Mouse (Mus musculus) MEL (cell line): ENCODE data around the gene Mcf2l. TPM values are rescaled to one million over a fixed set of nuclear protein-coding genes. Genes with fewer than 3 reads are reported as not detected.

Source experiments
- DNase-seq: peaks from one replicate; pipeline ENCODE4 v3.0.0; 2011; ENCODE audit warnings: low read depth, low spot score
- H3K27ac ChIP-seq: 2 replicates; pipeline ENCODE4 v1.5.1; 2012; ENCODE audit warnings: low read depth, mild to moderate bottlenecking, control low read depth, low read length, moderate library complexity; ENCODE audit not compliant: control insufficient read depth
- H3K27me3 ChIP-seq, 2 experiments: fragments of 150-350 bp in 1 of 2; sonication (generic) in 1 of 2; 2 replicates each; pipeline ENCODE4 v1.6.1; 2012; ENCODE audit warnings: low read length in 2 of 2, mild to moderate bottlenecking in 2 of 2, improper control_type of control experiment in 1 of 2, moderate library complexity in 1 of 2; ENCODE audit not compliant: insufficient read depth in 2 of 2, control insufficient read depth in 1 of 2
- H3K36me3 ChIP-seq, 2 experiments: 2 replicates each; pipeline ENCODE4 v1.6.1; 2012 to 2014; ENCODE audit warnings: low read length in 2 of 2, improper control_type of control experiment in 1 of 2, inconsistent platforms in 1 of 2, mild to moderate bottlenecking in 1 of 2; ENCODE audit not compliant: insufficient read depth in 2 of 2, control insufficient read depth in 1 of 2
- H3K4me1 ChIP-seq, 2 experiments: fragments of 150-350 bp in 1 of 2; sonication (generic) in 1 of 2; 2 replicates each; pipeline ENCODE4 v1.6.1; 2012; ENCODE audit warnings: low read length in 2 of 2, improper control_type of control experiment in 1 of 2, mild to moderate bottlenecking in 1 of 2; ENCODE audit not compliant: insufficient read depth in 2 of 2, control insufficient read depth in 1 of 2
- H3K4me3 ChIP-seq, 2 experiments: fragments of 150-350 bp in 1 of 2; sonication (generic) in 1 of 2; 2 replicates each; pipeline ENCODE4 v1.5.1; 2012; ENCODE audit warnings: low read depth in 2 of 2, low read length in 2 of 2, mild to moderate bottlenecking in 2 of 2, moderate library complexity in 2 of 2, control low read depth in 1 of 2, improper control_type of control experiment in 1 of 2; ENCODE audit not compliant: control insufficient read depth in 1 of 2, insufficient read depth in 1 of 2
- H3K79me2 ChIP-seq: 2 replicates; pipeline ENCODE4 v1.6.1; 2012; ENCODE audit warnings: mild to moderate bottlenecking, low read length, moderate library complexity; ENCODE audit not compliant: control insufficient read depth, poor library complexity, insufficient read depth
- H3K9ac ChIP-seq: 2 replicates; pipeline ENCODE4 v1.6.1; 2012; ENCODE audit warnings: low read depth, mild to moderate bottlenecking, control low read depth, low read length, moderate library complexity; ENCODE audit not compliant: control insufficient read depth, poor library complexity, severe bottlenecking
- H3K9me3 ChIP-seq: fragments of 150-350 bp; sonication (generic); replicated peaks from 2 replicates; pipeline ENCODE4 v1.6.1; 2012; ENCODE audit warnings: mild to moderate bottlenecking, low read length, improper control_type of control experiment, moderate library complexity; ENCODE audit not compliant: insufficient read depth
- CHD1 ChIP-seq: IDR thresholded peaks from 2 replicates; pipeline ENCODE4 v1.6.1; 2012; ENCODE audit warnings: low read depth, mild to moderate bottlenecking, inconsistent platforms, low read length, improper control_type of control experiment
- E2F4 ChIP-seq: IDR thresholded peaks from 2 replicates; pipeline ENCODE4 v1.6.1; 2011; ENCODE audit warnings: low read depth, low read length, improper control_type of control experiment, borderline replicate concordance
- ELF1 ChIP-seq: IDR thresholded peaks from 2 replicates; pipeline ENCODE4 v1.6.1; 2014; ENCODE audit warnings: low read depth, mild to moderate bottlenecking, inconsistent platforms, low read length, improper control_type of control experiment, moderate library complexity
- GABPA ChIP-seq: IDR thresholded peaks from 2 replicates; pipeline ENCODE4 v1.6.1; 2012; ENCODE audit warnings: low read depth, mild to moderate bottlenecking, inconsistent platforms, low read length, improper control_type of control experiment, moderate library complexity
- GATA1 ChIP-seq: IDR thresholded peaks from 2 replicates; pipeline ENCODE4 v1.6.1; 2011; ENCODE audit warnings: low read depth, low read length, improper control_type of control experiment
- MAX ChIP-seq: IDR thresholded peaks from 2 replicates; pipeline ENCODE4 v1.6.1; 2011; ENCODE audit warnings: low read length, improper control_type of control experiment
- MAZ ChIP-seq: IDR thresholded peaks from 2 replicates; pipeline ENCODE4 v1.6.1; 2012; ENCODE audit warnings: low read depth, mild to moderate bottlenecking, inconsistent platforms, low read length, improper control_type of control experiment
- MEF2A ChIP-seq: IDR thresholded peaks from 2 replicates; pipeline ENCODE4 v1.6.1; 2014; ENCODE audit warnings: low read depth, mild to moderate bottlenecking, inconsistent platforms, low read length, improper control_type of control experiment; ENCODE audit not compliant: poor library complexity, insufficient replicate concordance, severe bottlenecking; ENCODE audit errors: extremely low read depth
- MYB ChIP-seq: IDR thresholded peaks from 2 replicates; pipeline ENCODE4 v1.6.1; 2011; ENCODE audit warnings: mild to moderate bottlenecking, low read depth, low read length, improper control_type of control experiment
- MYC ChIP-seq: IDR thresholded peaks from 2 replicates; pipeline ENCODE4 v1.6.1; 2011; ENCODE audit warnings: low read depth, mild to moderate bottlenecking, low read length, improper control_type of control experiment, moderate library complexity
- NRF1 ChIP-seq: IDR thresholded peaks from 2 replicates; pipeline ENCODE4 v1.6.1; 2014; ENCODE audit warnings: low read depth, mild to moderate bottlenecking, inconsistent platforms, low read length, improper control_type of control experiment, moderate library complexity; ENCODE audit not compliant: poor library complexity, insufficient read depth, severe bottlenecking
- SIN3A ChIP-seq: IDR thresholded peaks from 2 replicates; pipeline ENCODE4 v1.6.1; 2012; ENCODE audit warnings: low read length, improper control_type of control experiment, inconsistent platforms
- SMC3 ChIP-seq: IDR thresholded peaks from 2 replicates; pipeline ENCODE4 v1.6.1; 2011; ENCODE audit warnings: low read depth, low read length, improper control_type of control experiment
- TCF12 ChIP-seq: IDR thresholded peaks from 2 replicates; pipeline ENCODE4 v1.6.1; 2014; ENCODE audit warnings: low read depth, mild to moderate bottlenecking, inconsistent platforms, low read length, improper control_type of control experiment, moderate library complexity
- UBTF ChIP-seq: IDR thresholded peaks from 2 replicates; pipeline ENCODE4 v1.6.1; 2012; ENCODE audit warnings: low read depth, mild to moderate bottlenecking, inconsistent platforms, low read length, improper control_type of control experiment, moderate library complexity, borderline replicate concordance; ENCODE audit not compliant: insufficient read depth
- USF1 ChIP-seq: IDR thresholded peaks from 2 replicates; pipeline ENCODE4 v1.6.1; 2014; ENCODE audit warnings: low read depth, mild to moderate bottlenecking, inconsistent platforms, low read length, improper control_type of control experiment, moderate library complexity
- ZKSCAN1 ChIP-seq: IDR thresholded peaks from 2 replicates; pipeline ENCODE4 v1.6.1; 2012; ENCODE audit warnings: low read depth, mild to moderate bottlenecking, inconsistent platforms, low read length, improper control_type of control experiment, moderate library complexity
- polyA plus RNA-seq, 2 experiments: library from polyadenylated mRNA; stranded (reverse) in 1 of 2; unstranded in 1 of 2; fragments of >175 nt in 1 of 2; fragments of >200 nt in 1 of 2; gene quantifications; 2 replicates each; pipeline versions ENCODE4 v1.2.1 to v1.2.4; 2012; ENCODE audit warnings: low replicate concordance in 2 of 2, low read depth in 1 of 2; ENCODE audit not compliant: insufficient read length in 2 of 2, insufficient read depth in 1 of 2, missing spikeins in 1 of 2
- total RNA-seq: library from RNA; depleted of rRNA; stranded (reverse); fragments of 300-350 nt; gene quantifications from 2 replicates; pipeline ENCODE4 v1.2.3, GENCODE M21; 2012

Gene Mcf2l
- total and polyA plus RNA-seq, 3 experiments = 1.2 to 3.6 TPM; not detected in 1

DNA sequence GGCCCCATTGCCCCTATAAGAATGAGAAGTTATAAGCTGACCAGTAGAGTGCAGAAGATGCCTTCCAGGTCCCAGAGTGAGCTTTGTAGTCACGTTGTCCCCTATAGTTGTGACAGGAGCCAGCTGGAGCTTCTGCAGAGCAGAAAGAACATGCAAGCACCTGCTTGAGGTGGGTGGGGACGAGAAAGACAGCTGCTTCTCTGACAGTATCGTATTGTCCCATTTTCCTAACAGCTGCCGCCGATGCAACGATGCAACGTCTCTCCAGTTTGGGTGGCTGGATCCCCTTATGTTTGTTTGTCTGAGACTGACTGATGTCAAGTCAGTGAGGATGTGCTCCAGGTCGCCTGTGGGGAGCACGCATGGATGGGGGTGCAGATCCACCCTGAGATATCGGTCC lies 117.8 kb downstream of the Mcf2l start:
- Histone ChIP-seq H3K79me2 (no peaks in the 10 kb centered on the region), H3K36me3 (no peaks in the 10 kb centered on the region), H3K4me1 (no peaks in the 10 kb centered on the region), H3K27ac (no peak overlapping the region), H3K9ac (no peak overlapping the region), H3K27me3 (no peaks in the 10 kb centered on the region; a peak in 1 of 4 replicates)
- no peak for DNase-seq
- TF ChIP-seq MAZ (no peak), MEF2A (no peak), TCF12 (no peak), E2F4 (no peak)
- TF ChIP-seq, all 39 proteins: peak for 0
- H3K4me3 ChIP-seq = no peak overlapping the region
- H3K9me3 ChIP-seq = no peaks in the 10 kb centered on the region

DNA sequence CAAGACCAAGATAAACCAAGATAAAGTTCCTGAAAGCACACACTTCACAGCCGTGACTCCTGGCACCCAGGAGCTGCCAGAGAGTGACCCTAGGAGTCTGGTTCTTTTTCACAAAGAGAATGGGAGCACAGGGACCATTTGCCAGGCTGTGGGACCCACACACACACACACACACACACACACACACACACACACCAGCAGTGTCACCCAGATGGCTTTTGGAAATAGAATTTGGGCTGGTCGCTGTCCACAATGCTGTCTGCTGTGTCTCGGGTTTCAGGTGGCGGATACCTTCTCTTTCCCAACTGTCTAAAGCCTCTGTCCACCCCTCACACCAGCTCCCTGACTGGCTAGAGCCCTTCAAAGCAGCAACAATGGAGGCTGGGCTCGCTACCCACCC lies 120.9 kb downstream of the Mcf2l start:
- H3K4me3 ChIP-seq = no peak overlapping the region
- H3K36me3 ChIP-seq = no peaks in the 10 kb centered on the region

DNA sequence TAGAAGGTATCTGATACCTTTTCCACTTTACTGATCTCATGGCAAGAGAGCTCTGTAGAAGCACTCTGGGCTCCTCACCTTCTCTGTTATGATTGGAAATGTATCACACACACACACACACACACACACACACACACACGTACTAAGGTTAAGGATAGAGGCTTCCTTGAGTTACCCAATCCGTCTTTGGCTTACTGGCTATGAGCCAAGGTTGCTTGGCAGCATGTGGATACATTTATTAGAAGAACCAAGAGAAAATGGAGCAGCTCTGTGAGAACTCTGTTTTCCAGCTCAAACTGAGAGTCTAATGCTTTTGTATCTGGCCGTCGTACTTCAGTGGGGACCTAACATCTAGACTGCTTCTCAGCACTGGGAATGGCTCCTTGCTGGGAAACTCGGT lies 121.9 kb downstream of the Mcf2l start:
- Histone ChIP-seq H3K4me1 (no peaks in the 10 kb centered on the region), H3K9me3 (no peaks in the 10 kb centered on the region), H3K79me2 (no peaks in the 10 kb centered on the region), H3K9ac (no peak overlapping the region), H3K4me3 (no peak overlapping the region), H3K27me3 (no peaks in the 10 kb centered on the region), H3K36me3 (no peaks in the 10 kb centered on the region), H3K27ac (no peak overlapping the region)
- no peak for DNase-seq
- TF ChIP-seq MYB (no peak), GABPA (no peak), USF1 (no peak), MAX (no peak), SMC3 (no peak), MYC (no peak), CHD1 (no peak), ELF1 (no peak)

More for the DNA sequence above, 120.9 kb downstream of the Mcf2l start:
- H3K27me3 ChIP-seq = no peaks in the 10 kb centered on the region; a peak in 1 of 4 replicates
- H3K9ac ChIP-seq = no peak overlapping the region
- no peak for TF ChIP-seq SIN3A
- no peak for TF ChIP-seq UBTF
- no peak for TF ChIP-seq ZKSCAN1
- no peak for TF ChIP-seq SMC3
- TF ChIP-seq MYB = no peak
- TF ChIP-seq MAZ = no peak
- TF ChIP-seq GATA1 = no peak
- no peak for TF ChIP-seq GABPA
- TF ChIP-seq NRF1 = no peak
- no peak for TF ChIP-seq ELF1
- no peak for TF ChIP-seq MYC
- no peak for DNase-seq
- no peaks in the 10 kb centered on the region for H3K9me3 ChIP-seq
- no peaks in the 10 kb centered on the region for H3K79me2 ChIP-seq
- H3K27ac ChIP-seq = no peak overlapping the region
- H3K4me1 ChIP-seq = no peaks in the 10 kb centered on the region
